Mouse (Mus musculus): ENCODE results near the gene Mapt. TPM values are rescaled to one million over a fixed set of nuclear protein-coding genes. Genes with fewer than 3 reads are reported as not detected.

Mapt gene
- total and polyA plus RNA-seq, 3 experiments, result 0.21 to 1.7 (median 0.64) TPM

DNA sequence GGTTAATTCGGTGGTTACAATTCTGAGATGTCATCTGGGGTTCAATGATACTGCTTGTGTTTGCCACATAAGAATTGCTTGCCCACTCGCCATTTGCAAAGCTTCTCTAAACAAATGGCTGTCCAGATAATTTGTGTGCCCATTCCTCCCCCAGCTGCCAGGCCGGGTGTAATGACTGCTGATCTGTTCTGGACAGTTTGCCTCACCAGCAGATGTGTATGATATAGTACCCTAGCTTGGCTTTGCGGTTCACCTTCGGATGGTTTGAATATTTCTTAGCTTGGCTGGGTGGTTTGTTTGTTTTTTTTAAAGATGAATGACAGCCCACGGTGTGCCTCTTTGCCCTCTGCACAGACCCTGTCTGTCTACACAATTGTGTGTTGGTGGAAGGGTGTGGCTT, 3.5 kb downstream of the Mapt start:
- H3K4me2 ChIP-seq (ENCODE audit: insufficient read depth, low read depth, poor library complexity, severe bottlenecking), result no peak overlapping the region
- H3K9me3 ChIP-seq (replicated peaks; ENCODE audit: low read length), result peaks cover 16% of the 10 kb centered on the region
- dilution Hi-C loops (cut with MboI; ENCODE audit: extremely low pct_ligation_motif_present, extremely low pct_unique_long_range_greater_than_20kb, low sequenced_read_pairs), result no loop called here
- H3K27ac ChIP-seq (ENCODE audit: insufficient read depth, low read depth), result no peak overlapping the region
- no peak overlapping the region for H3K9ac ChIP-seq (ENCODE audit: insufficient read depth, low read depth)
- no peaks in the 10 kb centered on the region for H3K79me2 ChIP-seq (replicated peaks; ENCODE audit: control insufficient read depth, extremely low read depth, insufficient read depth, poor library complexity, severe bottlenecking)
- H3K27me3 ChIP-seq (replicated peaks), result peaks cover 83% of the 10 kb centered on the region
- no peak for DNase-seq (ENCODE audit: extremely low read depth)
- no peaks in the 10 kb centered on the region for H3K36me3 ChIP-seq (replicated peaks in 1 of 2; ENCODE audit: control insufficient read depth in 1 of 2, insufficient read depth in 1 of 2, low read length in 1 of 2)
- peaks cover 10 to 21% of the 10 kb centered on the region in 2 experiments; a peak in 3 of 4 replicates for H3K4me1 ChIP-seq (ENCODE audit: control insufficient read depth in 1 of 2, insufficient read depth in 2 of 2)
- in situ Hi-C loops (cut with MboI; ENCODE audit: low pct_ligation_motif_present, low pct_unique_long_range_greater_than_20kb, low sequenced_read_pairs), result no loop called here
- no peak overlapping the region for H3K4me3 ChIP-seq (replicated peaks in 1 of 3; ENCODE audit: low read depth in 2 of 3, low read length in 2 of 3, poor library complexity in 1 of 3)
- TF ChIP-seq POLR2AphosphoS2 (IDR thresholded peaks at IDR 0.05; ENCODE audit: low read depth, low read length) (no peak), EP300 (IDR thresholded peaks at IDR 0.05; ENCODE audit: low read length) (no peak), ZMIZ1 (IDR thresholded peaks at IDR 0.05; ENCODE audit: low read depth, low read length) (no peak), UBTF (IDR thresholded peaks at IDR 0.05; ENCODE audit: low read depth, low read length) (no peak), RAD21 (IDR thresholded peaks at IDR 0.05; ENCODE audit: low read depth, low read length) (no peak), MEF2A (IDR thresholded peaks at IDR 0.05; ENCODE audit: borderline replicate concordance, low read depth, low read length) (no peak), NELFE (IDR thresholded peaks at IDR 0.05; ENCODE audit: low read depth, low read length) (no peak), SMC3 (IDR thresholded peaks at IDR 0.05; ENCODE audit: low read depth, low read length) (no peak)

DNA sequence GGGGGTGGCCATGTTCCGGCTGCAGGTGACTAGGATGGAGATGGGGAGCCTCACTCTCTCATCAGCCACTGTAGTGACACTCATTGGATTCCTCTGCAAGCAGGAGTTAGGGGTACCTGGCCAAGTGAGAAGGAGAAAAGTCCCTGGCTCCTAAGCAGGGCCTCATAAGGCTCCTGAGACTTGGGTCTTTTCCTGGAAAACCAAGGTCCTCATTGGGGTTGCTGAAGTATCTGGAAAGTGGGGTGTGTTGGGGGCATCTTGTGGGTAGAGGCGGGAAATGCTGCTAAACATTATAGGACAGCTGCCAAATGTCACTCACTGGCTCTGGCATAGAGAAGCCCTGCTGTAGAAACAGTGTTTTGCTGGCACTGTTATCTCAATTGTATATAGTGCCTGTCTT, 4.7 kb downstream of the Mapt start:
- H3K36me3 ChIP-seq (replicated peaks in 1 of 2; ENCODE audit: control insufficient read depth in 1 of 2, insufficient read depth in 1 of 2, low read length in 1 of 2), result no peaks in the 10 kb centered on the region
- dilution Hi-C loops (cut with MboI; ENCODE audit: extremely low pct_ligation_motif_present, extremely low pct_unique_long_range_greater_than_20kb, low sequenced_read_pairs), result no loop called here
- no peak for TF ChIP-seq JUND (conservative IDR thresholded peaks at IDR 0.05; ENCODE audit: low read depth, low read length)
- no peak for TF ChIP-seq IRF4 (IDR thresholded peaks at IDR 0.05; ENCODE audit: low read depth, low read length)
- no peak for TF ChIP-seq POLR2AphosphoS2 (IDR thresholded peaks at IDR 0.05; ENCODE audit: low read depth, low read length)
- TF ChIP-seq CHD1 (IDR thresholded peaks at IDR 0.05; ENCODE audit: low read depth, low read length), result no peak
- TF ChIP-seq SIN3A (IDR thresholded peaks at IDR 0.05; ENCODE audit: low read length), result no peak
- no peak for TF ChIP-seq RCOR1 (conservative IDR thresholded peaks at IDR 0.05; ENCODE audit: low read depth, low read length)
- no peak for TF ChIP-seq SMC3 (IDR thresholded peaks at IDR 0.05; ENCODE audit: low read depth, low read length)
- TF ChIP-seq E2F4 (IDR thresholded peaks at IDR 0.05; ENCODE audit: insufficient replicate concordance, low read depth, low read length), result no peak
- TF ChIP-seq ELF1 (IDR thresholded peaks at IDR 0.05; ENCODE audit: low read depth, low read length), result no peak
- no peak for TF ChIP-seq USF2 (conservative IDR thresholded peaks at IDR 0.05; ENCODE audit: low read depth, low read length)
- TF ChIP-seq ZKSCAN1 (IDR thresholded peaks at IDR 0.05; ENCODE audit: borderline replicate concordance, low read depth, low read length), result no peak
- no peak for TF ChIP-seq BHLHE40 (IDR thresholded peaks at IDR 0.05; ENCODE audit: low read depth, low read length)
- TF ChIP-seq HCFC1 (IDR thresholded peaks at IDR 0.05; ENCODE audit: low read depth, low read length), result no peak
- TF ChIP-seq TBP (conservative IDR thresholded peaks at IDR 0.05; ENCODE audit: low read depth, low read length), result no peak
- TF ChIP-seq RAD21 (IDR thresholded peaks at IDR 0.05; ENCODE audit: low read depth, low read length), result no peak
- no peak overlapping the region for H3K4me3 ChIP-seq (replicated peaks in 1 of 3; ENCODE audit: low read depth in 2 of 3, low read length in 2 of 3, poor library complexity in 1 of 3)
- H3K79me2 ChIP-seq (replicated peaks; ENCODE audit: control insufficient read depth, extremely low read depth, insufficient read depth, poor library complexity, severe bottlenecking), result no peaks in the 10 kb centered on the region
- H3K9me3 ChIP-seq (replicated peaks; ENCODE audit: low read length), result peaks cover 16% of the 10 kb centered on the region
- H3K4me1 ChIP-seq (ENCODE audit: control insufficient read depth in 1 of 2, insufficient read depth in 2 of 2), result peaks cover 10 to 14% of the 10 kb centered on the region in 2 experiments; a peak in 3 of 4 replicates
- H3K4me2 ChIP-seq (ENCODE audit: insufficient read depth, low read depth, poor library complexity, severe bottlenecking), result no peak overlapping the region
- H3K9ac ChIP-seq (ENCODE audit: insufficient read depth, low read depth), result no peak overlapping the region
- no peak overlapping the region for H3K27ac ChIP-seq (ENCODE audit: insufficient read depth, low read depth)
- no peak for DNase-seq (ENCODE audit: extremely low read depth)
- in situ Hi-C loops (cut with MboI; ENCODE audit: low pct_ligation_motif_present, low pct_unique_long_range_greater_than_20kb, low sequenced_read_pairs), result no loop called here
- peaks cover 71% of the 10 kb centered on the region for H3K27me3 ChIP-seq (replicated peaks)

Data from CH12.LX (cell line).